Mouse (Mus musculus): ENCODE data around the gene Rnf121.

GRCm38 (mm10) chr7:102035534-102035933 lies 29.7 kb downstream of the Rnf121 start:
- TF ChIP-seq CTCF (IDR thresholded peaks at IDR 0.05; ENCODE audit: control insufficient read depth, insufficient read depth, insufficient read length) (no peak), USF1 (IDR thresholded peaks at IDR 0.05; ENCODE audit: low read depth) (no peak), CEBPB (IDR thresholded peaks at IDR 0.05; ENCODE audit: low read depth) (no peak), MAX (IDR thresholded peaks at IDR 0.05) (no peak), MYOD1 (IDR thresholded peaks at IDR 0.05; ENCODE audit: control insufficient read depth, insufficient read length, low read depth) (no peak), FOSL1 (IDR thresholded peaks at IDR 0.05; ENCODE audit: insufficient read depth, low read length, poor library complexity, severe bottlenecking) (no peak)
